Mouse (Mus musculus): ENCODE results near the gene Cgnl1.

GRCm38 (mm10) chr9:71812402-71812801 is 41.0 kb upstream of the Cgnl1 start:
- TF ChIP-seq CTCF (conservative IDR thresholded peaks at IDR 0.05; ENCODE audit: insufficient read depth, insufficient read length, low read depth, low read length), result peak; percentile 24; the same call in 1 of the 2 replicates
- TF ChIP-seq POLR2A (IDR thresholded peaks at IDR 0.05; ENCODE audit: low read depth, low read length), result no peak

Data from kidney, adult 2 months (tissue).